Mouse (Mus musculus): ENCODE results near the gene Ppp1r27.

Ppp1r27 gene

DNA sequence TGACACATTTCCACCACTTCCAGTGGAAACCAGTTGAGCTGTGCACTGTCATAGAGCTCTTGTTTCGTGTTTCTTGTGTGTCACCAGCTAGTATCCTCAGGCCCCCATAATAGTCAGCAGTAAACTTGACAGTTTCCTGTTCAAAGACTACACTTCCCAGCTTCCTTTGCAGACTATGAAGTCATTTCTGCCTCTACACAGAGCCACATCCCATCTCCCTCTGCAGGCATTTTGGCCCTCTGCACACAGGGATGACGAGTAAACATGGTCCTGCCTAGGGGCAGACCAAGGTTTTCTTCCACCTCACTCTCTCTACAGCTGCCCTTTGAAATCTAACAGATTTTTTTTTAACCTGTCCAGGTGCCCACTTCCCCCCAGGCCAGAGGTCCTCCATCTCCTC lies 3.5 kb downstream of the Ppp1r27 start:
- in situ Hi-C loops (cut with MboI, MseI), result no loop called here

DNA sequence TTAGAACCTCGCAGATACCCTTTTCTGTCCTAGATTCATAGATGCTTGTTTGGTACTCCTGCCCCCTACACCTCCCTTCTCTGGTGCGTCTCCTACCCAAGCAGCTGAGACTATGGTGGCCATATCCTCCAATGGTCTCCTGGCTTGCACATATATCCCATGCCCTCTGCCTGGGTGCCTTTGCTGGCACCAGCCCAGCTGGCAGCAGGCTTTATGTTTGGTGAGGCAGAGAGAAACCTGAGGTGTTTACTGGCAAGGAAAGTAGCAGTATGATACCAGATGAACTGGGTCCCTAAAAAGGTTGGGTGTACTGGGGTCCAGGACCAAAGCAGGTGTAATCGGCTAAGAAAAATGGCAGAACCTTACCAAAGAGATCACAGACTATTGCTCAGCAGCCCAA lies 5.0 kb downstream of the Ppp1r27 start:
- in situ Hi-C loops (cut with MboI, MseI), result no loop called here

DNA sequence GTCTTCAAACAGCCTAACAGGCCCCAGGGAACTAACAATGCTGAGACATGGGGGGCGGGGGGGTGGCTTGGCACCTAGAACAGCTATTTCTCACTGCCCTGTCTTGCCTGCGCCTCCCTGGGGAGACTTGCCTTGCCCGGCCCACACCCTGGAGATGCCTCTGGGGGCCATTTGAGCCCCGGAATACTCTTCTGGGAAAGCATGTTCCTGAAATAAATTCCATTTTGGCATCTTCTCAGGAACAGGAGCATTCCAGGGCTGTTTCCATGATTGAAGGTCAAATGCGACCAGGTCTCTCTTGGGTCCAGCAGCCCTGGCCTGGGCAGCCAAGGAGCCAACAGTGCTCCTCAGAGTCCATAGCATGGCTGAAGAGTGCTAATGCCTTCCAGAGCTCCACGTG lies 8.6 kb downstream of the Ppp1r27 start:
- in situ Hi-C loops (cut with MboI, MseI), result no loop called here

DNA sequence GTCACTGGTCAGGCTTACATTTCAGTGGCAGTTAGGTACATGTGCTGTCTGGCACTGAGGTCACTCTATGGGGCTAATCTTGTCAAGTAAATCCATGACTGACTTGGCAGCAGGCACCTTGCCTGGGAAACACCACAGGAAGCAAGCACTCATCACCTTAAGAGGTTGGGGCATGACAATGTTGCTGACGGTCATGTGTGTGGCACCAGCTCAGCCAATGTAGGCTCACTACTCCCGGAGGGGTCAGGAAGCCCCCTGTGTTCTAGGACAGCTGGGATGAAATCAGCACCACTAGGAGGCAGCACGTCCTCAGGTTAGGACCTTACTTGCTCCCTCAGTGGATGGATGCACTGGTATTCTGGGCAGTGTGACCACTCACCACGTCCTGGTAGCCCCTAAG lies 9.0 kb downstream of the Ppp1r27 start:
- in situ Hi-C loops (cut with MboI, MseI), result no loop called here

DNA sequence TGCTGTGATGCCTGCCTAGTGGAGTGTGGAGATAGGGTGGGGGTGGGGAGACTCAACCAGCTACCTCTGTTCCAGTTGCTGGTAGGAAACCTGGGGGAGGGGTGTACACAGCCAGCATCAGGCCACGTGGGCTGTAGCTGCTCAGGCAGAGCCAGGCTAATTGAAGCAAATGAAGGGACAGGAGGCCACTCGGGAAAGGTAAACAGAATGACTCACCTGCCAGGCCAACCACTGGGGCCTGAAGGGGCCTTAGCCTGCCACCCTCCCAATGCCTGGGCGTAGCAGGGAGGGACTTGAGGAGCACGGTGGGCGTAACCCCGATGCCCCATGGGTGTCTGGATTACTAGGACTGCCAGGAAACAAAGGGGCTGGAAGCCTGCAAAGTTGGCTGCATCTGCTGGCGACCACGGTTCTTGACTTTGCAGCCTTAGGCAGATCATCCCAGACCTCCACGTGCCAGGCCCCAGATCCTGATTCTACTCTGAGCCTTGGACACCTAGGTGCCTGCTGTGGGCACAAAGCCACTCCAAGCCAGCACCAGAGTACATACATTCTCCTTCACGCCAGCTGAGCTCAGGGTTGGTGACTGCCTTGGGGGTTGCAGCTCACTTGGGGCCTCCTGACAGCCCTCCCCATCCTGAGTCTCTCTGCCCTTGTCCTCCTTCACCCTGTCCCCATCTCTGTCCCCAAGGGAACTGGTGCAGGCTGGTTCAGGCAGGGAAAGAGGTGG lies 11.5 kb downstream of the Ppp1r27 start:
- in situ Hi-C loops (cut with MboI, MseI), result loop anchor here in 1 of 2 experiments (5.0 kb wide), 1 partner anchor 377 kb away; no protein-coding TSS in a partner anchor

DNA sequence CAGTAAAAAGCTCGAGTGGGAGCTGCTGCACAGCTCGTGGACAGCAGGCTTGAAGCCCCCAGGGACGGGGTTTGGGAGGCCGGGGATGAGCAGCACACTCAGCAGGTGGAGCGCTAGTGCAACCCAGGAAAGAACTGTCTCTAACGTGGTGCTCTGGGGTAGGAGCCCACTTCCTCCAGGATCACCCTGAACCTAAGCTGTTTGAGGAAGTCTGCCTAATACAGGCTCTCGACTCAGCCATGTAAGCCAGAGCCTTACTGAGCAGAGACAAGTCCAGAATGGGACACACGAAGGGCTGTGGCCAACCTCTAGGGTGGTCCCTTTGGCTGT lies 12.0 kb downstream of the Ppp1r27 start:
- in situ Hi-C loops (cut with MboI, MseI), result loop anchor here in 1 of 2 experiments (5.0 kb wide), 1 partner anchor 377 kb away; no protein-coding TSS in a partner anchor

DNA sequence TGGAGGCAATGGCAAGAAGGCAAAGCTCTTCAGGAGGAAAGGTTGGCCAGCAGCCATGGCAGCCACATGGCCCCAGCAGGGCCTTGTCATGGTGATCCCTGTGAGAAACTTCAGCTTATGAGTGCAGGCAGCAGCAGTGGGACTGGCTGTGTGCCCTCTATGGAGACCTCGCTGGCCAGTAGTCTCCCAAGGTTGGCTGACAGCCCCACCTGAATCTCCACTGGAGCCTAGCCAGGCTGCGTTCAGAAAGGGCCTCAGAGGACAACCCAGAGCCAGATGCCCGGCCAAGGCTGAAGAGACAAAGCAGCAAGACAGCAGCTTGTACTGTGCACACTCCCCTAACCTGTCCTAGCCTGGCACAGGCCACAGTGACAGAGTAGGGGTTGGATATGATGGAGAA lies 12.4 kb downstream of the Ppp1r27 start:
- in situ Hi-C loops (cut with MboI, MseI), result loop anchor here in 1 of 2 experiments (5.0 kb wide), 1 partner anchor 376 kb away; no protein-coding TSS in a partner anchor

DNA sequence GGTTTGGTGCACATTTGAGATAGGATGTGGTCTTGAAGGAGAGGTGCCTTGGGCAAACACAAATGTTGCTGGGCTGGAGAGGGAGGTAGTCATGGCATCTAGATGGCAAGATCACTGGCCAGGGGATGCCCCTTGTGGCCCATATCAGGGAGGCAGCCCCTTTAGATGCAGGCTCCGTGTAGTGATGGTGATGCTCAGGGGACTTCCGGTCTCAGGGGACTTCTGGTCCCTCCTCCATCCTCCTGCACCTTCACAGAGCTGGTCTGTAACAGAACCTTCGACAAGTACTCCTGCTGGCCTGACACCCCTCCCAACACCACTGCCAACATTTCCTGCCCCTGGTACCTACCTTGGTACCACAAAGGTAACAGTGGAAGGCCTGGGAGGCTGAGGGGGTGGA lies 15.1 kb downstream of the Ppp1r27 start:
- in situ Hi-C loops (cut with MboI, MseI), result loop anchor here in 1 of 2 experiments (5.0 kb wide), 1 partner anchor 374 kb away; no protein-coding TSS in a partner anchor

DNA sequence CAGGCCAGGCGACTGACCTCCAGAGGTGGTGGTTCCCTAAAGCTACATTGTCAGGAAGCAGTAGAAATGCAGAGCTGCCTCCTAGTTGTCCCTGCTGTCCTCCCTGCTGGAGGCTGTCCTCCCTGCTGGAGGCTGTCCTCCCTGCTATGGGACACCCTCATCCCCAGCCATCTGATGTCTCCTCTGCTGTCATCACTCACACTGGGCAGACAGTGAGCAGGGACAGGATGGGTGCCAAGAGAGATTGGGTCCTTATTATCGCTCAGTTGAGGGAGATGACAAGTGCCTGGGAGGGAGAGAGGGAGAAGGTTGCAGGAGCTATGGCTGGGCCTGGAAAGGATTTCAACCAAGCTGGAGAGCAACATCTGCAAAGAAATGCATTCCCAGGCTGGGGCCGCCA lies 15.8 kb downstream of the Ppp1r27 start:
- in situ Hi-C loops (cut with MboI, MseI), result loop anchor here in 1 of 2 experiments (5.0 kb wide), 1 partner anchor 373 kb away; no protein-coding TSS in a partner anchor

DNA sequence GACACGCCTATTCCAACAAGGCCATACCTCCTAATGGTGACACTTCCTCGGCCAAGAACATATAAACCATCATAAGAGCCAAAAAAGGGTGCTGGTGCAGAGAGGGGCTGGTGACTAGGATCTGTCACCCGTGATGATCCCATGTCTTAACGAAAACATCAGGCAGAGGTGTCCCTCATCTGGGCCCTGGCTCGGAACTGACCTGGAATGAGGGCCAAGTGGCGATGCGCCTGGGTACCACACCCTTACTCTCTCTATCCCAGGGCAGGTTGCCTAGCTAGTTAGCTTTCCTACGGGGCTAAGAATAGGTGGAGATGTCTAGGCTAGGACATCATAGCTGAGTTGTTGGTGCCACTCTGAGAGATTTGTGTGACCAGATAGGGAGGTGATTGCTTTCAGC lies 16.8 kb downstream of the Ppp1r27 start:
- in situ Hi-C loops (cut with MboI, MseI), result no loop called here

DNA sequence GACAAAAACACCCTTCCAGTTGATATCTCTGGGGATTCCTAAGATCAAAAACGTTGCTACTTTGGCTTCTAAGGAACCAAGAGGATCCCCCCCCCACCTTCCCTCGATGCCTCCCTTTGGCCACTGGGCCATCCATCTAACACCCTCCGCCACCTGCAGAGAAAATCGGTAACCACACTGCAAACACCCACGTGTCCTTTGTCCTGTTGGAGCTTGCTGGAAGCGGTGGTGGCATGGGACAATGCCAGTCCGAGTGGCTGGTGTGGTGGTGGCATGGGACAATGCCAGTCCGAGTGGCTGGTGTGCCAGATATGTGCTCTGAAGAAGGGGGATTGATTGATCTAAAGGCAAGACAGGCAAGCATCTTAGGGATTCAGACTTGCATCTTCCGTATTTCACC lies 19.3 kb downstream of the Ppp1r27 start:
- in situ Hi-C loops (cut with MboI, MseI), result no loop called here

DNA sequence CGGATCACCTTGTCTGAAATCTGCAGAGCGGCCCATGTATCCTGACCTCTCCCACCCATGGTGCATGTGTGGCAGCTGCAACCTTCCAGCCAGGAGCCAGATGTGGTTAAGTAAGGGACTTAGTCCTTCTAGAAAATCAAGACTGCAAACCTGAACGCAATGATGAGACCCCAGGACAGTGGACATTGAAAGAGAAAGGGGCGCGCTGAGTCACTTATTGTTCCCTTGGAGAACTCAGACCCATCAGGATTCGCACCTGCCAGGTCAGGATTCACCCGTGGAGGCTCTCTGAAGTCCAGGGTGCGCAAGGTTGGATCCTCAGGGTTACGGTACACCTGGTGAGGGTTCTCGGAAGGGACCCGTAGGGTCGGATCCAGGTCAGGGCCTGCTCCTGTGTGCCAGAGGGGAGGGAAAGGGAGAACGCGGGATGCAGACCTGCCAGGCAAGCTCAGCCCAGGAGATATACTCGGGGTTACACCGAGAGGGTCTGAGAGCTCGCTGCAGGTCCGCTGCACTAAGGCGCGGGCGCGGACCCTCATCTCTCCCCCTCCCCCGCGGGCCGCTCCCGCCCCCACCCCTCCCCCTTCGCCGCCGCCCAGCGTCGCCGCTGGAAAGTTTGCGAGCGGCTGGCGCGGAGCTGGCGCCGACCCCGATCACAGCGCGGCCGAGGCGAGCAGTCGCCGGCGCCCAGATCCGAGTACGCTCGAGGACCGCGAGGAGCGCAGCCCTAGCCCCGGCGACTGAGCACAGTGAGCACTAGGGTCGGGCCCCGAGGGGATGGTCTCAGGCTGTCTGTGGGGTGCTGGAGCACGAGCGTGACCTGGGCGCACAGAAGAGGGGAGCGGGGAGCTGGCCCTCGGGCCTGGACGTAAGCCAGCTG lies 20.6 kb downstream of the Ppp1r27 start, which contains the start of gene Gcgr:
Gene Gcgr (plus strand): TSS at position 615 of the 880 bp plus-strand sequence.
- in situ Hi-C loops (cut with MboI, MseI), result no loop called here

DNA sequence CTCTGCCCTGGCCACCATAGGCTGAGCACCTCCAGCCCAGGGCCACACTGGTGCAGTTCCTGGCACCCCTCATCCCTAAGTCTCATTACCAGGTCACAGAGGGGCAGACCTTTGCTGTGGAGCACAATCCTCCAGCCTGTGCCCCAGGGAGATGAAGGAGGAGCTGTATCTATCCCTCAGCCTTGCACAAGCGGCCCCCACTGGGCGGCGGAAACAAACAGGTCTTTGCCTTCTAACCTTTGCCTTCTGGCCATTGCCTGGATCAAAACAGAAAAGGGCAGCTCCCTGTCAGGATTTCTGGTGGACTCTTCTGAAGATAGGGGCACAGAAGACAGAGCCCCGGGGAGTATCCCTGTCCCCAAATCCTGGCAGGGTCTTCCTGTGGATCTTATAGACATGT lies 22.0 kb downstream of the Ppp1r27 start:
- in situ Hi-C loops (cut with MboI, MseI), result loop anchor here in 1 of 2 experiments (10.0 kb wide), 1 partner anchor 526 kb away; no protein-coding TSS in a partner anchor

DNA sequence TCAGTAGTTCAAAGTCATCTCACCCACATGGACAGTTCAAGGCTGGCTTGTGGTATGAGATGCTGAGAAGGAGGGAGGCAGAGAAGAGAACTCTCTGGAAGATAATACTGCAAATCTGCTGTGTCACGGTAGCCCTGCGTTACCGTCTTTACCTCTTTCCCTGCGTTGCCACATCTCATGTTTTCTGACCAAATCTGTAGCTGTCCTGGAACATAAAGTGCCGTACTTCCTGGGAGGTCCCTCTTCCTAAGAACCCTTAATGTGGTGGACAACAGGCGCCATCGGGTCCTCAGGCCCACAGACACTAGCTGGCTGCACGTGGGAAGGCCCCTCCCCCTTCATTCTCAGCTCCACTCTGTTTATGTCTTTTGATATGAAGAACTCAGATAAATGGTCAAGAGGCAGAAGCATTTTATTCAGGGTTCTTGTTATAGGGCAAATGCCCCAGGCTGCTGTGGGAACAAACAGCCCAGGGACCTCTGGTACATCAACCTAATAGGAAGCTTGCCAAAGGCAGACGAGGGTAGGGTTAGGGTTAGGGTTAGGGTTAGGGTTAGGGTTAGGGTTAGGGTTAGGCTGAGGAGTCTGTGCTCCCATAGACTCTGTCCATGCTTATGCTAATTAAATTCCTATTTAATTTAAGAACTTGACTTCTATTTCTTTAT lies 23.1 kb downstream of the Ppp1r27 start:
- in situ Hi-C loops (cut with MboI, MseI), result loop anchor here in 1 of 2 experiments (10.0 kb wide), 1 partner anchor 527 kb away; no protein-coding TSS in a partner anchor

DNA sequence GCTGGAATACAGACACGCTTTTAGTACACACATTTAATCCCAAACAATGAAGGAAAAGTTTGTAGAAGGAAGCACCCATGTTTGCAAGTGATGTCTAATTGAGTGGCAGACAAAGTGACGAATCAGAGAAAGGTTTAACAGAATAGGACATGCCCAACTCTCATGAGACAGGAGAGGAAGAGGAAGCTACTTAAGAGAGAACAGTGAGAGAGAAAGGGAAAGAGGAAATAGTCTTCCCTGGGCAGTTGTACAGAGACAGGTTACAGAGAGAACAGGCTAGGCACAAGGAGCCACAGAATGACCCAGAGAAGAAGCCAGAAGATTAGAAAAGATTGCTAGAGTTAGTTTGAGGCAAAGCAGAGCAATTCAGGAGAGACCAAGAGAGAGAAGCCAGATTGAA lies 25.0 kb downstream of the Ppp1r27 start:
- in situ Hi-C loops (cut with MboI, MseI), result loop anchor here in 1 of 2 experiments (10.0 kb wide), 1 partner anchor 529 kb away; no protein-coding TSS in a partner anchor

DNA sequence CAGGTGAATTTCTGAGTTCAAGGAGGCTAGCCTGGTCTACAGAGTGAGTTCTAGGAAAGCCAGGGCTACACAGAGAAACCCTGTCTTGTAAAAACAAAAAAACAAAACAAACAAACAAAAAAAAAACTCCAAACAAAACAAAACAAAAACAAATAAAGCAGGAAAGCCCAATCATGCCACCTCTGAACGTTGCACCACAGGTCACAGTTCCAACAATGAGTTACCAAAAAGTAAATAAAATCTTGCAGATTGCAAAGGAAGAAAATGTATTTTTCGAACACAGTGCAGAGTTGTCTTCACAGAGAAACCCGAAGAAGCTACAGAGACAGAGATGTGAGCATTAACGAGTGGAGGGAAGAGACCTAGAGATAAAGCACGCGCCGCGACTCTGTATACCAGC lies 28.4 kb downstream of the Ppp1r27 start:
- in situ Hi-C loops (cut with MboI, MseI), result loop anchor here in 1 of 2 experiments (10.0 kb wide), 1 partner anchor 532 kb away; no protein-coding TSS in a partner anchor

DNA sequence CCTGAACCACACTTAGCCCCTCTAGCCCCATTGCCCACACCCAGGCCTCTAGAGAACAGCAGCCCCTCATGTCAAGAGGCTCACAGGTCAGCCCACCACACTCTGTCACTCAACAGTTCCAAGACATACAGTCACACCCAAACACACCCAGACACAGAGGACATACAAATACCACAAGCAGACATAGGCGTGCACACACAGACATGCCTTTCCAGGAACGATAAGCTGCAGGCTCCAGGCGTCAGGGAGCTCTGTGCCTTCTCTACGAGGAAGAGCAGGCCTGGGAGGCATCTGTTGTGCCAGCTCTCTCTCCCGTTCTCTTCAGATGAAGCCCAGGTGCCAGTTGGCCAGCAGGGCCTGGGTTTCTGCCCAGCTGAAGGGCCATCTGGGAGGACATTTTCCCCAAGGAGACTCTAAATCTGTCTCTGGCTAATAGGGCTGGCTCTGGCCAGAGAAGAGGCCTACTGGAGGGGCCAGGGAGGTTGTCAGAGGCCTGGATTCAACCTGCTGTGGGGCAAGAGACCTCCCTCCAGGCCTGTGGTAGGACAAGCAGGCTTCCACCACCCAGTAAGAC lies 29.9 kb downstream of the Ppp1r27 start:
- in situ Hi-C loops (cut with MboI, MseI), result loop anchor here in 1 of 2 experiments (10.0 kb wide), 1 partner anchor 534 kb away; no protein-coding TSS in a partner anchor

DNA sequence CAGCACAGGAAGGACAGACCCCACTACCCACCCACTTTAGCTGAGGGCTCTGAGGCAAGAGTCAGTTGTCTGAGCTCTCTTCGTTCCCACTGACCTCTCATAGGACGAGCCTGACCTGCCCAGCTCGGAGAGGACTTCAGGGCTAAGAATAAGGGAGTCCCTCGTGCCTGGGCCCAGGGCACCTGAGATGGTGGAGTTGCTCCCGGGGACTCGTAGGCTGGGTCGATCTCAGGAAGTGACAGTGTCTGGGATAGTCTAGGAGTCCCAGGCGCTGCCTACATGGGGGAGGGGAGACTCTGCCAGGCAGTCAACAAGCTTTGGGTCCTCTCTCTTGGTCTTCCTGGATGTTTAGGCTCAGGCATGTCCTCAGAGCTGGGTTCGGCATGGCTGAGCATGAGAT lies 30.4 kb downstream of the Ppp1r27 start:
- in situ Hi-C loops (cut with MboI, MseI), result loop anchor here in 1 of 2 experiments (10.0 kb wide), 1 partner anchor 534 kb away; no protein-coding TSS in a partner anchor

DNA sequence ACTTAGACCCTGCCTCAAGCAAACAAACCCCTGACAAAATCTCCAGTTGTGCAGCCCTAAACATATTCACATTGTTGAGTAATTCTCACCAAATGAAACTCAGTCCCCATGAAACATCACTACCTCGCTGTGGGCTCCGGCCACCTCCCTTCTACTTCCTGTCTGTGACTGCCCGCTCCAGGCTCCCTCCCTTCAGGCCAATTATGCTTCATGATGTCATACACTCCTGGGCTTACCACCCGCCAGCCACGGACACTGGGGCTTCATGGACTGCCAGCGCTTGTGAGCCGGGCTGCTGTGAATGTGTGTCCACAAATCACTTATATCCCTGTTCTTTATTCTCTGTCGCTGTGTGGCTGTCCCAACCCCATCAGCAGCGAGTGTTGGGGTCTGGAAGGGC lies 31.2 kb downstream of the Ppp1r27 start:
- in situ Hi-C loops (cut with MboI, MseI), result loop anchor here in 1 of 2 experiments (10.0 kb wide), 1 partner anchor 535 kb away; no protein-coding TSS in a partner anchor

DNA sequence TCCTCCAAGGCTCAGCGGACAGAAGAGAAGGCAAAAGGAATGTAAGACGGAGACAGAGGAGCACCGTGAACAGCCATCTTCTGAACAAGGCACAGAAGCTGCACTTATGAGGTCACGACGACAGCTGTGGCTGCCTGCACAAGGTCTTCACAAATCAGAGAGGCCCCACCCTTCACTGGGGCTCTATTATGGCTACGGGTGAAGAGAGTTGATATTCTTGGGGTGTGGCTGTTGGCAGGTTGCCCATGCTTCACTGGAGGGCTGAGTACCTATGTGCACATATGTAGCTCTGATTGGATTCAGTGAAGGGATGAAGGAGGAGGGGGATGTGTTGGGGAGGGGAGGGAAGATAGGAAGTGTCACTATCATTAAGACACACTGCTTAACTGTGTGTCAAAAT lies 32.4 kb downstream of the Ppp1r27 start:
- in situ Hi-C loops (cut with MboI, MseI), result no loop called here

DNA sequence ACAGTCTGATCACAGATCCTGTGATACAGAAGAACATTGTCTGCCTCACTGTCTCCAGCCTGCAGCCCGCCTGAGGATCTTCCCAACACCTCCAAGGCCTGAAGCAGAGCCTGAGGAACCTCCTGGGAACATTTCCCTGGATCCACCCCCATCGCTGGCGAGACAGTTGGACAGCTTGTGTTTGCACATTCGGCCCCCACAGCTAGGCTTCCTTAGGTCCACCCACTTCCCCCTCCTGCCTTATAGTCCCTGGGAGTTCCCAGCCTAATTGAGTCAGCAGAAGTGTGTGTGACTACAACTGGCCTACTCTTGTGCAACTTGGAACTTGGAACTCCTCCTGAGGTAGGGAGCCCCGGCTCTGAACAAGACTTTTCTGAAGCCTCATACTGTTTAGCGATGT lies 32.9 kb downstream of the Ppp1r27 start:
- in situ Hi-C loops (cut with MboI, MseI), result no loop called here
